Mouse (Mus musculus) forebrain, embryonic 12.5 days (tissue): ENCODE measurements around the gene Fgfr2. TPM values are rescaled to one million over a fixed set of nuclear protein-coding genes. Genes with fewer than 3 reads are reported as not detected.

Source experiments
- ATAC-seq: fragments of 200-750 bp; cut with Nextera tagmentation; 2 replicates; pipeline ENCODE4 v1.8.0; 2017; ENCODE audit warnings: moderate TSS enrichment; ENCODE audit not compliant: low FRiP score
- H3K27ac ChIP-seq: fragments of 300-500 bp; sonication (generic); 2 replicates; pipeline ENCODE4 v1.5.1; 2016; ENCODE audit warnings: mild to moderate bottlenecking
- H3K27me3 ChIP-seq: fragments of 300-500 bp; sonication (generic); 2 replicates; pipeline ENCODE4 v1.6.1; 2016; ENCODE audit warnings: mild to moderate bottlenecking
- H3K36me3 ChIP-seq: fragments of 300-500 bp; sonication (generic); replicated peaks from 2 replicates; pipeline ENCODE4 v1.6.1; 2016; ENCODE audit warnings: mild to moderate bottlenecking
- H3K4me1 ChIP-seq: fragments of 300-500 bp; sonication (generic); 2 replicates; pipeline ENCODE4 v1.6.1; 2016
- H3K4me2 ChIP-seq: fragments of 300-500 bp; sonication (generic); 2 replicates; pipeline ENCODE4 v1.6.1; 2016; ENCODE audit warnings: mild to moderate bottlenecking, moderate library complexity
- H3K4me3 ChIP-seq: fragments of 300-500 bp; sonication (generic); replicated peaks from 2 replicates; pipeline ENCODE4 v1.5.1; 2016; ENCODE audit warnings: mild to moderate bottlenecking
- H3K9ac ChIP-seq: fragments of 300-500 bp; sonication (generic); 2 replicates; pipeline ENCODE4 v1.6.1; 2016; ENCODE audit warnings: mild to moderate bottlenecking
- H3K9me3 ChIP-seq: fragments of 300-500 bp; sonication (generic); 2 replicates; pipeline ENCODE4 v1.6.1; 2016
- WGBS: fragments of 180-500 bp; shearing (Covaris S2); methylation state at CpG from one replicate; pipeline ENCODE4 v1.1.7; 2016; 5-methylcytosine and 5-hydroxymethylcytosine counted together
- polyA plus RNA-seq: library from polyadenylated mRNA; unstranded; fragments of >200 nt; fragmentation: Nextera tagmentation; extraction: Ambion mirVana; gene quantifications from 2 replicates; pipeline ENCODE4 v1.2.1, GENCODE M21; 2016

Gene Fgfr2
- polyA plus RNA-seq, 1 experiment from 2014 or later: 89.6 TPM

DNA sequence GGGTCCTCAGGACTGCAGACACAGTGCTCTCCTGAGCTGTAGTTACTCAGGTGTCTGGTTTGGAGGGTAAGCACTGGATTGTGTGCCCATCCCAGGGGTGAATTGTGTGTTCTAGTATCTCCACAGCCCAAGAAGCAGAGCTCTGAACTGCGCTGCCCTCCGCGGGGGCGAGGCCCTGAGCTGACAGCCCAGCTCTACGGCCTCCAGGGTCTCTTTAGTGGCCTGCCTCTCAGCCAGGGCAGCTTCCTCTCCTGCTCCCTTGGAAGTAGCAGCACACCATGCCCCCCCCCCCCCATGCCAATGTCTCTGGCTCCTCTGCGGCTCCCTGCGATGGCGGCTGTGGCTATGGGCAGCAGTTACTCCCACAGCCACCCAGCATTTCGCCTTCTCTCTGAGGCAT lies 411.6 kb downstream of the Fgfr2 start:
- 0 out of 2 replicates have a peak, but pooled peaks have one; percentile 21 for ATAC-seq
- H3K4me2 ChIP-seq: no peak overlapping the region
- peaks cover 25% of the 10 kb centered on the region for H3K36me3 ChIP-seq
- WGBS: 88% methylated on average over 9 of the region's 9 CpGs
- no peak overlapping the region for H3K9ac ChIP-seq
- no peak overlapping the region for H3K4me3 ChIP-seq
- H3K9me3 ChIP-seq: no peaks in the 10 kb centered on the region
- H3K4me1 ChIP-seq: peaks cover 35% of the 10 kb centered on the region
- no peaks in the 10 kb centered on the region for H3K27me3 ChIP-seq
- H3K27ac ChIP-seq: peak overlapping the region; percentile 37

DNA sequence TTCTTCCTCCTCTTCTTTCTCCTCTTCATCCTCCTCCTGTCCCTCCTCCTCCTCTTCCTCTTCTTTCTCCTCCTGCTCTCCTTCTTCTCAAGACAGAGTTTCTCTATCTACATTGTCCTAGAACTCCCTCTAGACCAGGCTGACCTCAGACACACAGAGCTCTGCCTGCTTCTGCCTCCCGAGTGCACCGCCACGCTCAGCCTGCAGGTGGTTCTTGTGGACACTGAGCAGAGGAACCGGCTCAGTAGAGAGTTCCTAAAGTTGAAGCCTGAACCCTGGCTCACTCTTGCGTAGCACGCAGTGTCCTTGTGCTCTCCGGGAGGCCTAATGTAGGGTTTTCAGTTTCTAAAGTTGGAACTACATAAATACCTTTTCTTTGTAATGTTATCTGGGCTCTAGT lies 418.0 kb downstream of the Fgfr2 start:
- no peak overlapping the region for H3K27ac ChIP-seq
- no peaks in the 10 kb centered on the region for H3K9me3 ChIP-seq
- H3K4me3 ChIP-seq: no peak overlapping the region
- H3K4me1 ChIP-seq: no peaks in the 10 kb centered on the region
- H3K4me2 ChIP-seq: no peak overlapping the region
- H3K36me3 ChIP-seq: no peaks in the 10 kb centered on the region
- H3K9ac ChIP-seq: no peak overlapping the region
- H3K27me3 ChIP-seq: no peaks in the 10 kb centered on the region
- WGBS: 95% methylated on average over 7 of the region's 7 CpGs
- ATAC-seq: no peak

DNA sequence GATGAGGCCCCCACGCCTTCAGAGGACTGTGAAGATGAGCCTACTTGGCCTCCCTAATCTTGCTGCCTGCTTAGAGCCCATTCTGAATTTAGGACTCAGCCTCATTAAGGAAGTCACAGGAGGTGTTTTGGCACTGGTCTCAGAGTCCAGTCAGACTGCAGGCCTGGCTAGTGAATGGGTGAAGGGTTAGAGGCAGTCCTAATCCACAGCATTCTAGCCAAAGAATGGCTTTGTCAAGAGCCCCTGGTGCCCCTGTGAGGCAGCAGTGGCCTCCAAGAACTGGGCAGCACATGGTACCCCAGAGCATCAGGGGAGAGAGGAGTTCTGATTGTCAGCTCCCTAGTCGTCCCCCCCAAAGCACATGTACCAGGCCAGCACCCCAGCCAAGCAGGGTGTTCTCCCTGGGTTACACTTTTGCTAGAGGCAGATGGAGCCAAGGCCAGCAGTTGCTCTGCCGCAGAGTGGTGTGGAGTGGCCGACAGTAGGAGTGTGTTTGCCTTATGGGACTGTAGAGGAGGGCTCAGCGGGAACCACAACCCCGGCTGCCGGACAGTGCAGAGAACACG lies 418.8 kb downstream of the Fgfr2 start:
- ATAC-seq: no peak
- 88% methylated on average over 8 of the region's 8 CpGs for WGBS
- H3K9ac ChIP-seq: no peak overlapping the region
- H3K36me3 ChIP-seq: no peaks in the 10 kb centered on the region
- H3K4me3 ChIP-seq: no peak overlapping the region
- no peak overlapping the region for H3K4me2 ChIP-seq
- no peaks in the 10 kb centered on the region for H3K9me3 ChIP-seq
- no peak overlapping the region for H3K27ac ChIP-seq
- H3K27me3 ChIP-seq: no peaks in the 10 kb centered on the region
- no peaks in the 10 kb centered on the region for H3K4me1 ChIP-seq

DNA sequence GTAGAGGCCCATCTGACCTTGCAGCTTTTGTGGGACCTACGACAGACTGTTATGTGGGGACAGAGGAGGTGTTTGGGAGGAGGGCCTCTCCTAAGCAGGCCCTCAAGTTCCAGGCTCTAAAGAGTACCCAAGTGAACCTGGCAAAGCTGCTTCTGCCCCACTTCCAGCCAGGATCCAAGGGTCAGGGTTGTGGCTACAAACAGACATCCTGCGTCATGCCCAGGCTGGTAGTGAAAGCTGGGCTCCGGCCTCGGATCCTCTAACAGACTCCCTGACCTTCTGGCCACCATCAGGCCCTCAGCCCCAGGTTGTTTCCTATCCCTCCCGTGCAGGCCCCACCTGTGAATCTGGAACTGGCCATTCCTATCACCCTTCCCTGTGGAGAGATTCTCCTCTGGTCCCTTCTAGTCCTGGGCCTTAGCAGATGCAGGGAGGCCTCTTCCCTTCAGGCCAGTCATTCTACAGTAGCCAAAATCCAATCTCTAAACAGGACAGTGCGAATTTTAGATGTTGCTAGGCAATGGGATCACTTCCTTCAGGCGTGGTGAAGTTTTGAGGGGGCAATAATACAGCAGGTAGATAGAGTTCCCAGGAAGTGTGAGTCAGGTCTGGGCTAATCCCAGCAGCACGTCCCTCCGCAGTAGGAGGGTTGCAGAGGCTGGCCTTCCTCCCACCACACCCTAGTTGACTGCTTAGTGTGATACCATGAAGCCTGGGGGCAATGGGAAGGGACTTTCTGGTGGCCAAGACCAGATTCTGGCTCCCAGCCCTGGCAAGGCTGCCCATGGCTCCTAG lies 419.4 kb downstream of the Fgfr2 start:
- Histone ChIP-seq H3K4me3 (no peak overlapping the region), H3K27ac (no peak overlapping the region), H3K4me2 (no peak overlapping the region), H3K36me3 (no peaks in the 10 kb centered on the region), H3K9me3 (no peaks in the 10 kb centered on the region), H3K27me3 (no peaks in the 10 kb centered on the region), H3K9ac (no peak overlapping the region), H3K4me1 (no peaks in the 10 kb centered on the region)
- ATAC-seq: no peak
- WGBS: 89% methylated on average over 9 of the region's 9 CpGs

DNA sequence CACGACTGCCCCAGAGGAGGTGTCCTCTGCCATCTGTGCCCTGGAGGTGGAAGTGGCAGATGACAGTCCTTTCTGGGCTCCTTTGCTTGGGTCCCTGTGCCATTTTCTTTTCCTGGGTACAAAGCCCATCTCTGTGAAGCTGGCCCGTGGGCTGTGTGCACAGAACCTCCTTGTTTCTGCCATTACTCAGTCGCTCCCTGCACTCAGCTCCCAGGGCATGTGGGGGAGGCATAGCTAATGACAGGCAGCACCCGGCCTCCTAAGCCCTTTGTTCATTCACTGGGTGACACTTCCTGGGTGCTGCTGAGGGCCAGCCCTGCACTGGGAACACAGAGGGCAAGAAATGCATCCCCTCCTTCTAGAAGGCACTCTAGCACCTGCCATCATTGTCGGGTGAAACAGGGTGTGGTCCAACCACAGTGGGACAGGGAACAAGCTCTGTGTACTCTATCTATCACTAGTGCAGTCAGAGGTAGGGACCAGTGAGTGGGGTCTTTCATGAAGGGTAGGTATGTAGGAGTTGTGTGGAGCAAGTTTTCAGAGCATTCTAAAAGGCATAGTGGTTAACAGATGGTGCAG lies 420.6 kb downstream of the Fgfr2 start:
- no peaks in the 10 kb centered on the region for H3K4me1 ChIP-seq
- H3K4me3 ChIP-seq: no peak overlapping the region
- WGBS: 79% methylated on average over 5 of the region's 5 CpGs
- no peaks in the 10 kb centered on the region for H3K27me3 ChIP-seq
- H3K36me3 ChIP-seq: no peaks in the 10 kb centered on the region
- H3K27ac ChIP-seq: no peak overlapping the region
- no peak for ATAC-seq
- H3K9me3 ChIP-seq: no peaks in the 10 kb centered on the region
- no peak overlapping the region for H3K4me2 ChIP-seq
- H3K9ac ChIP-seq: no peak overlapping the region

DNA sequence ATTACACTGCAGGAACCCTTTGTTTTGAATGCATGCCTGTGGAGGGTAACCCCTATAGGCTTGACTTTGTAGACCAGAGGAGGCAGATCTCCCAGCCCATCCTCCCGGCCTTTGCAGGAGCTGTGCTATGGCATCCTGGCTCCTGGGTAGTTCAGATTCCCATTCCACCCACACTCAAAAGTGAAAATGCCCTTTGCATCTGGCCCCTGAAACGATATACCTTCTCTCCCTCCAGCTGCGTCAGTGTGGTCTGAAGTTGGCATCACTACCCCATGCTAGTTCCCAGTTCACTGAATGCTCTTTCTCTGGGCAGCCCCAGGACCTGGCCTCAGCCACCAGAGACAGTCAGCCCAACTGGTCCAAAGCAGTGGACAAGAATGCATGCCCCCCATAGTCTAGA lies 421.1 kb downstream of the Fgfr2 start:
- H3K27me3 ChIP-seq: no peaks in the 10 kb centered on the region
- H3K4me2 ChIP-seq: no peak overlapping the region
- 86% methylated on average over 3 of the region's 3 CpGs for WGBS
- no peak overlapping the region for H3K4me3 ChIP-seq
- no peaks in the 10 kb centered on the region for H3K4me1 ChIP-seq
- H3K36me3 ChIP-seq: no peaks in the 10 kb centered on the region
- no peak overlapping the region for H3K27ac ChIP-seq
- ATAC-seq: no peak
- no peaks in the 10 kb centered on the region for H3K9me3 ChIP-seq
- H3K9ac ChIP-seq: no peak overlapping the region

DNA sequence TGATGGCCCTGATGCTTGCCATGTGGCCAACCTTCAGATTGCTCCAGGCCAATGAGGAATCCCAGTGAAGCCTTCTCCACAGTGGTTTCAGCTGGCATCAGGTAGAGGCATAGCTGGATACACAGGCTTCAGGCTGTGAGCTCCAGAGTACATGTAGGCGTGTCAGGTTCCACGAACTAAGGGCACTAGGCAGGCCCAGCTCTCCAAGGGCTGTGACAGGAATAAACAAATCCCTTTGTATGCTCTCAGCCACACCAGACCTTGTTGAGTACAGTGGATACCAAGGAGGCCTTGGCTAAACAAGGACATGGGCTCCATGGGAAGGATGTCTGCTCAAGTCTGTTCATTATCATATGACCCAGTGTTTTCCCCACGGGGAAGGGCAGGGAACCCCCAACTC lies 421.7 kb downstream of the Fgfr2 start:
- Histone ChIP-seq H3K4me1 (no peaks in the 10 kb centered on the region), H3K27ac (no peak overlapping the region), H3K4me2 (no peak overlapping the region), H3K4me3 (no peak overlapping the region), H3K9me3 (no peaks in the 10 kb centered on the region), H3K9ac (no peak overlapping the region), H3K36me3 (no peaks in the 10 kb centered on the region), H3K27me3 (no peaks in the 10 kb centered on the region)
- WGBS: 94% methylated on average over 3 of the region's 3 CpGs
- ATAC-seq: no peak

DNA sequence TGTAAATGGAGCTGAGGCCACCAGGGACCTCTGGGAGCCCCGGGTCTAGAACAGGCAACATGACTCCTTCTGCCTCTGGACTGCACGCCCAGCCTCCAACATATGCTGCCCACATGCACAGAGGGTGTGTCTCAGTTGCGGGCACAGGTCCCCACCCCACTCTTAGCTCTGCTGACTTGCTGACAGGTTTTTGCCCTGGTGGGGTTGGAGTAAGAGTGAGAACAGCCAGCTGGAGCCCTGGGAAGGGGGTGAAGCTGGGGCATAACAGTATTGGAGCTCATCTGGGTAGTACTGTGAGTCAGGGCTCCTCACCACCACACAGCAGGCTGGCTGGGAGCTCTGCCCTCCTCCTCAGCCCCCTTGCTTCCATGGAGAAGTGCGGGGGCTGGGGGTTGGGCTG lies 423.0 kb downstream of the Fgfr2 start:
- no peak for ATAC-seq
- no peaks in the 10 kb centered on the region for H3K27me3 ChIP-seq
- no peak overlapping the region for H3K9ac ChIP-seq
- no peak overlapping the region for H3K4me3 ChIP-seq
- no peak overlapping the region for H3K27ac ChIP-seq
- 86% methylated on average over 4 of the region's 4 CpGs for WGBS
- no peaks in the 10 kb centered on the region for H3K9me3 ChIP-seq
- H3K4me2 ChIP-seq: no peak overlapping the region
- H3K4me1 ChIP-seq: no peaks in the 10 kb centered on the region
- no peaks in the 10 kb centered on the region for H3K36me3 ChIP-seq

DNA sequence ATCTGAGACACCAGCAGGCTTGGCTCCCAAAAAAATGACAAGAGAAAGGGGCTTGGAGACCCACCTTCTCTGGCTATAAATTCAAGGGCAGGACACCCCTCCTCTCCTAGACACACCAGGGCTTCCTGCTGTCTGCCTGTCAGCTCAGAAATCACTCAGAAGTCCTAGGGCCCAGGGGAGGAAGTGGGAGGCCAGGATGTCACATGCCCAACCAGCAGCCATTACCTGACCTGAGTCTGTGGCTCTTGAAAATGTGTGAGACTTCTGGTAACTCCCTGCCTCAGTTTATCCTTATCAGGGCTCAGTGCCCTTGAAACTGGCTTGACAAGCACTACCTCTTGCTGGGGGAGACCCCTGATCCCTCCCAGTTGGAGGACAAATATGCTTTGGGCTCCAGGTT lies 423.5 kb downstream of the Fgfr2 start:
- no peak for ATAC-seq

DNA sequence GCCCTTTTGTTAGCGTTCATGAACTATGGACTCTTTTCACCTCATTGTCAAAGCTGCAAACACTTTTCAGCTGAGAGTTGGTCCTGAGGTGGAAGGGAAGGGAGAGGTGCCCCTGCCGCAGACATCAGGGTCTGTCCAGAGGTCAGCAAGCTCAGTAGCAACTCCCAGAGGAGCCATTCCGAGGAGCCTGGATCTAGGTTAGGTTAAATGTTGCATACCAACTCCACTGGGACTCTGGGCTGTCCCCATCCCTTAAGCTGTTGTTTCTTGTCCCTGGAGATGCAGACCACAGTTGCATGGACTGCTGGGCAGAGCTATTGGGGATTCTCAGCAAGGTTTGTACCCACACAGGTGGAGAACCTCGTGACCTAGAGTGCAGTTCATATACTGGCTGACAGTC lies 424.0 kb downstream of the Fgfr2 start:
- ATAC-seq: no peak
- no peak overlapping the region for H3K4me3 ChIP-seq
- H3K4me2 ChIP-seq: no peak overlapping the region
- H3K4me1 ChIP-seq: no peaks in the 10 kb centered on the region
- 66% methylated on average over 4 of the region's 4 CpGs for WGBS
- no peaks in the 10 kb centered on the region for H3K27me3 ChIP-seq
- no peak overlapping the region for H3K9ac ChIP-seq
- H3K36me3 ChIP-seq: no peaks in the 10 kb centered on the region
- peaks cover 3% of the 10 kb centered on the region; the same call in 1 of the 2 replicates for H3K9me3 ChIP-seq
- no peak overlapping the region for H3K27ac ChIP-seq

More for the DNA sequence above, 423.5 kb downstream of the Fgfr2 start:
- H3K27me3 ChIP-seq: no peaks in the 10 kb centered on the region
- no peaks in the 10 kb centered on the region for H3K4me1 ChIP-seq
- H3K4me2 ChIP-seq: no peak overlapping the region
- no peaks in the 10 kb centered on the region for H3K36me3 ChIP-seq
- peaks cover 3% of the 10 kb centered on the region; the same call in 1 of the 2 replicates for H3K9me3 ChIP-seq
- no peak overlapping the region for H3K9ac ChIP-seq
- no peak overlapping the region for H3K4me3 ChIP-seq
- no peak overlapping the region for H3K27ac ChIP-seq

DNA sequence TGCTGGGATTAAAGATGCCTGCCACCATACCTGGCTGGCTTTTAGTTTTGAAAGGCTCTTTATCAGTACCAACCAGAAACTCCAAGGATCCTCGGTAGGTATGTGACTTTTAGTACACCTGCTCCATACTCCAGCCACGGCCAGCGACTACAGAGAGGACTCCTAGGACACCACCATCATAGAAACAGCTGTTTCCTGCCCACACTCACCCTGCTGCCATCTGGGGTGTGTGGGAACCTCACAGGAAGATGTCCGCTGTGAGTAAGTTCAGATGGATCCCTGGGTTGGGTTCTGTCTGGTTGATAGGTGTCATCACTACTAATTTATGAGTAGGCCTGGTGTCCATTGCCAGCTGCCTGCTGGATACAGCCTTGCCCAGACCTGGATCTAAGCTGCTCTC lies 424.4 kb downstream of the Fgfr2 start:
- H3K4me3 ChIP-seq: no peak overlapping the region
- H3K9ac ChIP-seq: no peak overlapping the region
- H3K27ac ChIP-seq: no peak overlapping the region
- H3K4me2 ChIP-seq: no peak overlapping the region
- no peaks in the 10 kb centered on the region for H3K36me3 ChIP-seq
- H3K9me3 ChIP-seq: peaks cover 3% of the 10 kb centered on the region; the same call in 1 of the 2 replicates
- WGBS: 92% methylated on average over 4 of the region's 4 CpGs
- H3K27me3 ChIP-seq: no peaks in the 10 kb centered on the region
- no peaks in the 10 kb centered on the region for H3K4me1 ChIP-seq
- ATAC-seq: no peak

DNA sequence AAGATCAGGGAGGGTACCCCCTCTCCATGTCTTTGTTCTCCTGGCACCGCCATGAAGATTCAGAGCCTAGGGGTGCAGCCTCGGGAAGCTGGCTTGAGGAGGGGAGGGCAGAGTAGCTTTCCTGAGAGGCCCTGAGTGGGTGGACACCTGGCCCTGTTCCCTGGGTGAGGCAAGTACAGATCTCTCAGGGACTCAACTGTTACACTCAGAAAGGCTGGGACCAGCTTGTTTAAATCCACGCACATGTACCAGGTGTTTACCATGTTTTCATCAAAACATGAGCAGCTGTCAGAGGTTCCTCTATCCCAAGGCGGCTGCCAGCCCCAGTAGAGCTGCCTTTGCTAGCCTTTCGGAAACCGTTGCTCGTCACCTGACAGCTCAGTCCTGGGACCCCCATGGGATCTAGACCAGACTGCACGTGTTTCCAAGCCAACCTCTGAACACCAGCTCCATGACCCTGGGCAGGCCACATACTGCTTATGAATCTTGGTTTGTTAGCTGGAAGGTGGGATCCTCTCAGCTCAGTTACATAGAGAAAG lies 425.8 kb downstream of the Fgfr2 start:
- 87% methylated on average over 8 of the region's 8 CpGs for WGBS
- Histone ChIP-seq H3K4me2 (no peak overlapping the region), H3K27me3 (no peaks in the 10 kb centered on the region), H3K9me3 (peaks cover 3% of the 10 kb centered on the region; the same call in 1 of the 2 replicates), H3K36me3 (no peaks in the 10 kb centered on the region), H3K4me3 (no peak overlapping the region), H3K9ac (no peak overlapping the region), H3K4me1 (no peaks in the 10 kb centered on the region), H3K27ac (no peak overlapping the region)
- no peak for ATAC-seq
